Mouse (Mus musculus) stomach, embryonic 15.5 days (tissue): Measurements from ENCODE around the gene Pde4dip. TPM values are rescaled to one million over a fixed set of nuclear protein-coding genes. Genes with fewer than 3 reads are reported as not detected.
A peak's percentile ranks its signal among the peaks of the same experiment; 100 is the strongest.

Source experiments
- ATAC-seq: fragments of 200-750 bp; cut with Nextera tagmentation; 2 replicates; pipeline ENCODE4 v1.8.0; 2017; ENCODE audit warnings: low read depth, moderate number of reproducible peaks, moderate TSS enrichment; ENCODE audit not compliant: insufficient read depth, low FRiP score
- H3K27ac ChIP-seq: fragments of 300-500 bp; sonication (generic); 2 replicates; pipeline ENCODE4 v1.5.1; 2015; ENCODE audit warnings: mild to moderate bottlenecking, inconsistent platforms
- H3K27me3 ChIP-seq: fragments of 300-500 bp; sonication (generic); replicated peaks from 2 replicates; pipeline ENCODE4 v1.6.1; 2015; ENCODE audit warnings: inconsistent platforms
- H3K36me3 ChIP-seq: fragments of 300-500 bp; sonication (generic); 2 replicates; pipeline ENCODE4 v1.6.1; 2015; ENCODE audit warnings: inconsistent platforms
- H3K4me1 ChIP-seq: fragments of 300-500 bp; sonication (generic); 2 replicates; pipeline ENCODE4 v1.6.1; 2015; ENCODE audit warnings: inconsistent platforms
- H3K4me2 ChIP-seq: fragments of 300-500 bp; sonication (generic); 2 replicates; pipeline ENCODE4 v1.6.1; 2015; ENCODE audit warnings: mild to moderate bottlenecking, inconsistent platforms
- H3K4me3 ChIP-seq: fragments of 300-500 bp; sonication (generic); replicated peaks from 2 replicates; pipeline ENCODE4 v1.5.1; 2015; ENCODE audit warnings: inconsistent platforms
- H3K9ac ChIP-seq: fragments of 300-500 bp; sonication (generic); 2 replicates; pipeline ENCODE4 v1.6.1; 2015; ENCODE audit warnings: inconsistent platforms
- H3K9me3 ChIP-seq: fragments of 300-500 bp; sonication (generic); 2 replicates; pipeline ENCODE4 v1.6.1; 2016; ENCODE audit warnings: inconsistent platforms
- WGBS: fragments of 180-500 bp; shearing (Covaris S2); methylation state at CpG from one replicate; pipeline ENCODE4 v1.1.7; 2015; 5-methylcytosine and 5-hydroxymethylcytosine counted together
- polyA plus RNA-seq: library from polyadenylated mRNA; unstranded; fragments of >200 nt; fragmentation: Nextera tagmentation; extraction: Ambion mirVana; gene quantifications from 2 replicates; pipeline ENCODE4 v1.2.1, GENCODE M21; 2015

The Pde4dip gene
- polyA plus RNA-seq, 1 experiment from 2014 or later: 21.3 TPM

GRCm38 (mm10) chr3:97859400-97859799 is 29.1 kb downstream of the Pde4dip start:
- 64% methylated on average over 1 of the region's 1 CpGs for WGBS
- Histone ChIP-seq H3K36me3 (no peaks in the 10 kb centered on the region), H3K27me3 (no peaks in the 10 kb centered on the region), H3K4me2 (no peak overlapping the region), H3K27ac (no peak overlapping the region), H3K9ac (no peak overlapping the region), H3K4me1 (no peaks in the 10 kb centered on the region), H3K4me3 (no peak overlapping the region), H3K9me3 (no peaks in the 10 kb centered on the region)
- no peak for ATAC-seq

GRCm38 (mm10) chr3:97854575-97855384 is 33.7 kb downstream of the Pde4dip start:
- no peaks in the 10 kb centered on the region for H3K27me3 ChIP-seq
- no peak overlapping the region for H3K27ac ChIP-seq
- H3K9me3 ChIP-seq: no peaks in the 10 kb centered on the region
- 69% methylated on average over 9 of the region's 9 CpGs for WGBS
- no peak overlapping the region for H3K4me3 ChIP-seq
- no peak overlapping the region for H3K9ac ChIP-seq
- no peaks in the 10 kb centered on the region for H3K36me3 ChIP-seq
- no peak overlapping the region for H3K4me2 ChIP-seq
- H3K4me1 ChIP-seq: no peaks in the 10 kb centered on the region
- ATAC-seq: no peak

- Histone ChIP-seq H3K9ac (no peak overlapping the region), H3K27me3 (no peaks in the 10 kb centered on the region), H3K27ac (no peak overlapping the region), H3K36me3 (no peaks in the 10 kb centered on the region), H3K4me2 (no peak overlapping the region), H3K4me3 (no peak overlapping the region), H3K4me1 (no peaks in the 10 kb centered on the region), H3K9me3 (no peaks in the 10 kb centered on the region)
- WGBS: 77% methylated on average over 2 of the region's 2 CpGs
- no peak for ATAC-seq
These were observed 36.7 kb downstream of the Pde4dip start for GRCm38 (mm10) chr3:97851803-97852202.

GRCm38 (mm10) chr3:97847626-97848025 is 40.9 kb downstream of the Pde4dip start:
- Histone ChIP-seq H3K27ac (no peak overlapping the region), H3K4me2 (no peak overlapping the region), H3K4me1 (no peaks in the 10 kb centered on the region), H3K4me3 (no peak overlapping the region), H3K9me3 (no peaks in the 10 kb centered on the region), H3K9ac (no peak overlapping the region), H3K36me3 (no peaks in the 10 kb centered on the region), H3K27me3 (no peaks in the 10 kb centered on the region)
- ATAC-seq: no peak
- WGBS: 60% methylated on average over 3 of the region's 3 CpGs

- no peaks in the 10 kb centered on the region for H3K9me3 ChIP-seq
- H3K4me3 ChIP-seq: no peak overlapping the region
- H3K36me3 ChIP-seq: no peaks in the 10 kb centered on the region
- H3K9ac ChIP-seq: no peak overlapping the region
- ATAC-seq: no peak
- no peaks in the 10 kb centered on the region for H3K4me1 ChIP-seq
- whole genome bisulfite sequencing: 60% methylated on average over 4 of the region's 4 CpGs
- H3K4me2 ChIP-seq: no peak overlapping the region
- H3K27ac ChIP-seq: no peak overlapping the region
- H3K27me3 ChIP-seq: no peaks in the 10 kb centered on the region
These were observed 42.1 kb downstream of the Pde4dip start for GRCm38 (mm10) chr3:97846448-97846847.

- no peaks in the 10 kb centered on the region for H3K4me1 ChIP-seq
- no peak overlapping the region for H3K9ac ChIP-seq
- ATAC-seq: no peak; the same call in 1 of the 2 replicates
- H3K9me3 ChIP-seq: no peaks in the 10 kb centered on the region
- H3K27ac ChIP-seq: no peak overlapping the region; the same call in 1 of the 2 replicates
- H3K27me3 ChIP-seq: no peaks in the 10 kb centered on the region
- WGBS: 63% methylated on average over 2 of the region's 2 CpGs
- no peaks in the 10 kb centered on the region for H3K36me3 ChIP-seq
- no peak overlapping the region for H3K4me3 ChIP-seq
- no peak overlapping the region for H3K4me2 ChIP-seq
These were observed 43.7 kb downstream of the Pde4dip start for GRCm38 (mm10) chr3:97844821-97845201.

GRCm38 (mm10) chr3:97844163-97844820 is 44.2 kb downstream of the Pde4dip start:
- WGBS: 70% methylated on average over 7 of the region's 7 CpGs
- Histone ChIP-seq H3K4me3 (no peak overlapping the region), H3K9ac (no peak overlapping the region), H3K36me3 (no peaks in the 10 kb centered on the region), H3K27ac (no peak overlapping the region), H3K4me2 (no peak overlapping the region), H3K9me3 (no peaks in the 10 kb centered on the region), H3K4me1 (no peaks in the 10 kb centered on the region), H3K27me3 (no peaks in the 10 kb centered on the region)
- peak; percentile 80 for ATAC-seq

GRCm38 (mm10) chr3:97842641-97843040 is 45.9 kb downstream of the Pde4dip start:
- H3K27me3 ChIP-seq: no peaks in the 10 kb centered on the region
- no peaks in the 10 kb centered on the region for H3K9me3 ChIP-seq
- H3K27ac ChIP-seq: no peak overlapping the region
- ATAC-seq: no peak
- no peak overlapping the region for H3K9ac ChIP-seq
- H3K4me3 ChIP-seq: no peak overlapping the region
- H3K4me1 ChIP-seq: no peaks in the 10 kb centered on the region
- WGBS: 63% methylated on average over 2 of the region's 2 CpGs
- no peak overlapping the region for H3K4me2 ChIP-seq
- no peaks in the 10 kb centered on the region for H3K36me3 ChIP-seq

GRCm38 (mm10) chr3:97840439-97840838 is 48.1 kb downstream of the Pde4dip start:
- no peak overlapping the region for H3K4me3 ChIP-seq
- no peak overlapping the region for H3K4me2 ChIP-seq
- no peaks in the 10 kb centered on the region for H3K36me3 ChIP-seq

GRCm38 (mm10) chr3:97835888-97836287 is 52.6 kb downstream of the Pde4dip start:
- Histone ChIP-seq H3K27ac (no peak overlapping the region), H3K9me3 (no peaks in the 10 kb centered on the region), H3K9ac (no peak overlapping the region), H3K27me3 (no peaks in the 10 kb centered on the region), H3K36me3 (no peaks in the 10 kb centered on the region), H3K4me3 (no peak overlapping the region), H3K4me1 (no peaks in the 10 kb centered on the region), H3K4me2 (no peak overlapping the region)
- WGBS: 87% methylated on average over 5 of the region's 5 CpGs
- ATAC-seq: no peak

More at GRCm38 (mm10) chr3:97840439-97840838, 48.1 kb downstream of the Pde4dip start:
- no peak overlapping the region for H3K9ac ChIP-seq
- no peaks in the 10 kb centered on the region for H3K9me3 ChIP-seq
- no peak overlapping the region for H3K27ac ChIP-seq
- no peaks in the 10 kb centered on the region for H3K4me1 ChIP-seq
- H3K27me3 ChIP-seq: no peaks in the 10 kb centered on the region
- no peak for ATAC-seq

GRCm38 (mm10) chr3:97834625-97835024 is 53.9 kb downstream of the Pde4dip start:
- no peak overlapping the region for H3K27ac ChIP-seq
- ATAC-seq: no peak
- no peaks in the 10 kb centered on the region for H3K36me3 ChIP-seq
- WGBS: 22% methylated on average over 1 of the region's 1 CpGs
- H3K9me3 ChIP-seq: no peaks in the 10 kb centered on the region
- H3K4me2 ChIP-seq: no peak overlapping the region
- H3K4me1 ChIP-seq: no peaks in the 10 kb centered on the region
- H3K4me3 ChIP-seq: no peak overlapping the region
- no peak overlapping the region for H3K9ac ChIP-seq
- no peaks in the 10 kb centered on the region for H3K27me3 ChIP-seq

GRCm38 (mm10) chr3:97831564-97832320 is 56.8 kb downstream of the Pde4dip start:
- no peak for ATAC-seq
- no peaks in the 10 kb centered on the region for H3K4me1 ChIP-seq
- H3K4me2 ChIP-seq: no peak overlapping the region
- H3K27ac ChIP-seq: no peak overlapping the region
- H3K9ac ChIP-seq: no peak overlapping the region
- no peaks in the 10 kb centered on the region for H3K27me3 ChIP-seq
- no peaks in the 10 kb centered on the region for H3K36me3 ChIP-seq
- WGBS: 70% methylated on average over 15 of the region's 15 CpGs
- no peak overlapping the region for H3K4me3 ChIP-seq
- no peaks in the 10 kb centered on the region for H3K9me3 ChIP-seq
